Mouse (Mus musculus) stomach, embryonic 14.5 days (tissue): ENCODE measurements at regions not wholly inside any gene's neighbourhood (a gene's known extent, or its start where the extent isn't known, plus 50 kb on each side); places are given as distances from the start of the nearest gene placed in this dataset.
A peak's percentile ranks its signal among the peaks of the same experiment; 100 is the strongest.

Experiments used
- ATAC-seq: fragments of 200-750 bp; cut with Nextera tagmentation; 2 replicates; pipeline ENCODE4 v1.8.0; 2017; ENCODE audit warnings: low read depth, moderate TSS enrichment; ENCODE audit not compliant: insufficient number of reproducible peaks, insufficient read depth, low FRiP score
- H3K27ac ChIP-seq: fragments of 300-500 bp; sonication (generic); 2 replicates; pipeline ENCODE4 v1.5.1; 2014; ENCODE audit warnings: mild to moderate bottlenecking, low read length, moderate library complexity, mixed read lengths
- H3K27me3 ChIP-seq: fragments of 300-500 bp; sonication (generic); 2 replicates; pipeline ENCODE4 v1.6.1; 2014; ENCODE audit warnings: low read length, control low read depth, mixed read lengths; ENCODE audit not compliant: control insufficient read depth, insufficient read depth
- H3K36me3 ChIP-seq: fragments of 300-500 bp; sonication (generic); 2 replicates; pipeline ENCODE4 v1.6.1; 2014; ENCODE audit warnings: mild to moderate bottlenecking, control low read depth, low read length, moderate library complexity, mixed read lengths; ENCODE audit not compliant: control insufficient read depth, insufficient read depth
- H3K4me1 ChIP-seq: fragments of 300-500 bp; sonication (generic); 2 replicates; pipeline ENCODE4 v1.6.1; 2014; ENCODE audit warnings: low read length, control low read depth, mixed read lengths; ENCODE audit not compliant: control insufficient read depth, insufficient read depth
- H3K4me2 ChIP-seq: fragments of 300-500 bp; sonication (generic); replicated peaks from 2 replicates; pipeline ENCODE4 v1.6.1; 2014; ENCODE audit warnings: low read depth, low read length, control low read depth
- H3K4me3 ChIP-seq: fragments of 300-500 bp; sonication (generic); 2 replicates; pipeline ENCODE4 v1.5.1; 2014; ENCODE audit warnings: low read depth, low read length, control low read depth
- H3K9ac ChIP-seq: fragments of 300-500 bp; sonication (generic); replicated peaks from 2 replicates; pipeline ENCODE4 v1.6.1; 2014; ENCODE audit warnings: low read depth, mild to moderate bottlenecking, control low read depth, low read length, moderate library complexity, mixed read lengths
- H3K9me3 ChIP-seq: fragments of 300-500 bp; sonication (generic); 2 replicates; pipeline ENCODE4 v1.6.1; 2016; ENCODE audit warnings: low read depth, low read length, control low read depth; ENCODE audit not compliant: control insufficient read depth
- WGBS: fragments of 180-500 bp; shearing (Covaris S2); extraction: QIAGEN DNeasy Blood & Tissue Kit; methylation state at CpG from one replicate; pipeline ENCODE4 v1.1.7; 2014; 5-methylcytosine and 5-hydroxymethylcytosine counted together

DNA sequence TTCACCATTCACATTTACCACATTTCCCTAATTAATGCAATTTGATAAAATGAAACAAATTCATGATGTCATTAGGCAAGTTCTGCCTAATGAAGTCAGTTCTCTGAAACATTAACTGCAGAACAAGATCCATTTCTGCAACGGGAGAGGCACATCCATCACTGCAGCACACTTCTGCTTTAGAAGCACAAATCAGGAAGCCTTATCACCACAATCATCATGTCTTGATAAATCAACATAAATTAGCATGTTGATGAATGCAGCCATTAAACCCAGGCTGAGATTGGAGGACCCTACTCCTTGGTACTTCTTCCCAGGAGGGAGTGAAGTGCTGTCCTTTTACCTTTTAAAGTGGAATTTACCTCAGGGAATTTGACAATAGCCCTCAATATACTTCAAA is 1195.4 kb downstream of the Defb40 start:
- Histone ChIP-seq H3K9me3 (no peaks in the 10 kb centered on the region), H3K27me3 (no peaks in the 10 kb centered on the region), H3K36me3 (no peaks in the 10 kb centered on the region), H3K4me1 (no peaks in the 10 kb centered on the region), H3K4me2 (no peak overlapping the region), H3K27ac (no peak overlapping the region), H3K9ac (no peak overlapping the region), H3K4me3 (no peak overlapping the region)
- ATAC-seq = no peak
- 49% methylated on average over 1 of the region's 1 CpGs for WGBS

GRCm38 (mm10) chr8:17781559-17782283 is 1196.3 kb downstream of the Defb40 start:
- ATAC-seq = no peak
- H3K9ac ChIP-seq = no peak overlapping the region
- WGBS = 78% methylated on average over 2 of the region's 2 CpGs

GRCm38 (mm10) chr8:17775411-17775810 is 1202.6 kb downstream of the Defb40 start:
- Histone ChIP-seq H3K9ac (no peak overlapping the region), H3K9me3 (no peaks in the 10 kb centered on the region), H3K4me3 (no peak overlapping the region), H3K4me2 (no peak overlapping the region), H3K36me3 (no peaks in the 10 kb centered on the region), H3K4me1 (no peaks in the 10 kb centered on the region), H3K27me3 (no peaks in the 10 kb centered on the region), H3K27ac (no peak overlapping the region)
- 50% methylated on average over 3 of the region's 3 CpGs for WGBS
- no peak for ATAC-seq

More at GRCm38 (mm10) chr8:17781559-17782283, 1196.3 kb downstream of the Defb40 start:
- no peak overlapping the region for H3K4me2 ChIP-seq
- H3K4me1 ChIP-seq = no peaks in the 10 kb centered on the region
- H3K36me3 ChIP-seq = no peaks in the 10 kb centered on the region
- H3K27ac ChIP-seq = no peak overlapping the region
- no peaks in the 10 kb centered on the region for H3K27me3 ChIP-seq
- H3K9me3 ChIP-seq = no peaks in the 10 kb centered on the region
- no peak overlapping the region for H3K4me3 ChIP-seq

GRCm38 (mm10) chr8:17773311-17773710 is 1204.7 kb downstream of the Defb40 start:
- 83% methylated on average over 1 of the region's 1 CpGs for WGBS
- Histone ChIP-seq H3K4me3 (no peak overlapping the region), H3K27ac (no peak overlapping the region), H3K36me3 (no peaks in the 10 kb centered on the region), H3K27me3 (no peaks in the 10 kb centered on the region), H3K9me3 (no peaks in the 10 kb centered on the region), H3K4me1 (no peaks in the 10 kb centered on the region), H3K4me2 (no peak overlapping the region), H3K9ac (no peak overlapping the region)
- no peak for ATAC-seq

DNA sequence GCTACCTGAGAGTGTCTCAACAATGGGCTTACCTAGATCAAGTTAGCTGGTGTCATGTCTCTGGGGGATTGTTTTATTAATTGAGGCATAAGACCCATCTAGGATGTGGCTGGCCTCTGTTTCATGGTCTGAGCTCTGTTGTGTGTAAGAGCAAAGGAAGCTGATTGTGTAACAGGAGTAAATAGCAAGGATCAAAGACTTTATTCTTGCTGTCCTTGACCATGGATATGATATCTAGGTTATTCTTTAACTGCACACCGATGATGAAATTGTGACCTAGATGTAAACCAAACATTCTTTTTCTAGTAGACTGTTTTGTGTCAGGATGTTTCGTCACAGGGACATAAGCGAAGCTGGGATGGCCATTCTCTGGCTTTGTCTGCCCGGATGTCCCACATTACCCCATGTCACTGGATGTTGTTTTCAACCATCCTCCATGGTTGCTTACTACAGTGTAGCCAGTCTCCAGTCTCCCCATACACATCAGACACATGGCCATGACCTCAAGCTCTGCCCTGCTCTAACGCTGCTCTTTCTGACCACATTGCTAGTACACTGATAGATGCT is 1210.5 kb downstream of the Defb40 start:
- ATAC-seq = no peak
- 82% methylated on average over 5 of the region's 5 CpGs for WGBS
- Histone ChIP-seq H3K27ac (no peak overlapping the region), H3K4me1 (no peaks in the 10 kb centered on the region), H3K4me2 (no peak overlapping the region), H3K9ac (no peak overlapping the region), H3K4me3 (no peak overlapping the region), H3K27me3 (no peaks in the 10 kb centered on the region), H3K9me3 (no peaks in the 10 kb centered on the region), H3K36me3 (no peaks in the 10 kb centered on the region)

- H3K27me3 ChIP-seq = no peaks in the 10 kb centered on the region
- ATAC-seq = no peak
- 66% methylated on average over 3 of the region's 3 CpGs for WGBS
- no peaks in the 10 kb centered on the region for H3K9me3 ChIP-seq
- H3K4me1 ChIP-seq = no peaks in the 10 kb centered on the region
- H3K4me2 ChIP-seq = no peak overlapping the region
- no peaks in the 10 kb centered on the region for H3K36me3 ChIP-seq
- no peak overlapping the region for H3K4me3 ChIP-seq
- H3K27ac ChIP-seq = no peak overlapping the region
- no peak overlapping the region for H3K9ac ChIP-seq
These were observed 1253.4 kb downstream of the Defb40 start for GRCm38 (mm10) chr8:17724672-17725071.

DNA sequence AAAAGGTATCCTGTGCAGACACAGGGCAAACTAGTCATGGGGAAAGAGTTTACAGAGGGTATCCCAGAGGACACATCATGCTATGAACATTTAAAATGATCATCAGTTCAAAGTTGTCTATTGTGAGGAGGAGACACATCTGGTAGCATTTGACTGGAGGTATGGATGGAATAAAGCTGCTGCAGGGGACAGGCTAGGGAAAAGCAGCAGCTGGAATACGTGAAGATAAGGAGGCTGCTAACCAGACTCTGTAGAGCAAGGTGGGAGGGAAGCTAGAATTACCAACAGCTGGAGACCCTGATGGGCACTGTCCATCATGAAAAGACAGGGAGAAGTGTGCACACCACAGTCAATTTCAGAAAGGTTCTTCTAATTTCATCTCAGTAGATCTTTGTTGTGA is 1268.9 kb downstream of the Defb40 start:
- Histone ChIP-seq H3K4me2 (no peak overlapping the region), H3K27me3 (no peaks in the 10 kb centered on the region), H3K9ac (no peak overlapping the region), H3K9me3 (no peaks in the 10 kb centered on the region), H3K4me3 (no peak overlapping the region), H3K4me1 (no peaks in the 10 kb centered on the region), H3K27ac (no peak overlapping the region), H3K36me3 (no peaks in the 10 kb centered on the region)
- WGBS = 26% methylated on average over 1 of the region's 1 CpGs
- peak; percentile 63; the same call in 1 of the 2 replicates for ATAC-seq

GRCm38 (mm10) chr8:17708409-17708808 is 1269.6 kb downstream of the Defb40 start:
- WGBS = 69% methylated on average over 4 of the region's 4 CpGs
- Histone ChIP-seq H3K9me3 (no peaks in the 10 kb centered on the region), H3K27ac (no peak overlapping the region), H3K27me3 (no peaks in the 10 kb centered on the region), H3K4me1 (no peaks in the 10 kb centered on the region), H3K4me2 (no peak overlapping the region), H3K36me3 (no peaks in the 10 kb centered on the region), H3K4me3 (no peak overlapping the region), H3K9ac (no peak overlapping the region)
- no peak for ATAC-seq

- H3K9me3 ChIP-seq = no peaks in the 10 kb centered on the region
- ATAC-seq = no peak
- 81% methylated on average over 1 of the region's 1 CpGs for WGBS
These were observed 1273.8 kb downstream of the Defb40 start for GRCm38 (mm10) chr8:17704289-17704688.

More at GRCm38 (mm10) chr8:17704289-17704688, 1273.8 kb downstream of the Defb40 start:
- Histone ChIP-seq H3K9ac (no peak overlapping the region), H3K27ac (no peak overlapping the region), H3K4me3 (no peak overlapping the region), H3K36me3 (no peaks in the 10 kb centered on the region), H3K4me1 (no peaks in the 10 kb centered on the region), H3K27me3 (no peaks in the 10 kb centered on the region), H3K4me2 (no peak overlapping the region)
